Mouse (Mus musculus): ENCODE measurements at regions not wholly inside any gene's neighbourhood (a gene's known extent, or its start where the extent isn't known, plus 50 kb on each side); places are given as distances from the start of the nearest gene placed in this dataset.
"Not testable (repeated sequence)": the region's sequence is repeated elsewhere in the genome, so short reads cannot be mapped to it uniquely, and the experiment has no call there.

GRCm38 (mm10) chr17:15620746-15621694, 56.9 kb upstream of the Prdm9 start:
- no peak for DNase-seq

GRCm38 (mm10) chr17:15622913-15623312, 58.8 kb upstream of the Prdm9 start:
- DNase-seq = peak; percentile 9 to 19

- no peak for DNase-seq
Observed at GRCm38 (mm10) chr17:15630792-15631191, 66.6 kb upstream of the Prdm9 start.

DNA sequence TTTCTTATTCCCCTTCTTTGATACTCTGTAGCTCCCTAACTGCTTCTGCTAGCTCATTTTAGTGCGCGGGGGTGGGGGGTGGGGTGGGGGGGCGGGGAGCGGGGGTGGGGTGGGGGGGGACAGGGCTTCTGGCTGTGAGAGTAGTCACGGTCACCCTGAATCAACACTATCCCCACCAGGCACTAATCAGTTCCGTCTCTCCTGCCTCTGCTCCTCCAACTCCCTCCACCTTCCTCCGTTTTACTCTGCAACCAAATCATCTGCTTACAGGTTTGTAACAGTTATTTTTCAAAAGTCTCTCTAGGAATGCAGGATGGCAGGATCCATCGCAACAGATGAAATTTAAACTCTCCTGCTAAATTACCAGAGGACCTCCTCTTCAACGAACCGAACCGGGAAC, 67.5 kb upstream of the Prdm9 start:
- DNase-seq = no peak

- DNase-seq = no peak
Observed at GRCm38 (mm10) chr17:15632090-15632489, 67.9 kb upstream of the Prdm9 start.

- DNase-seq = not testable (repeated sequence)
Observed at GRCm38 (mm10) chr17:15639111-15639865, 65.5 kb upstream of the Chd1 start.

DNA sequence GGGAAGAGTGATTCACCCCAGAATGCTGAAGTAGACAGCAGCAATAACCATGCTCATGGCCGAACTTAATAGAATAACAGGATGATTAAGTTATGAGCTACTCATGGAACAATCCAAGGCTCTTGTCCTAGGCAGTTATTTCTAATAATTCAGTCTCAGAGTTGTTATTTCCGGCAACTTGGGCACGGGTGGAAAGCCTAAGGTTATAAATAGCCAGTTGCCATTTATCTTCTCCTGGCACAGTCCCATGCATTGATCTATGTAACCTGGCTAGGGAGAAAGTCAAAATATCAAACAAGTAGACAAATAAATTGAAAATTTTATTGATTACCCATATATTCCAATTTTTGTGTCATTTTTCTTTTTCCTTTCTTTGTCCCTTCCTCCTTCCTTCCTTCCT, 64.0 kb upstream of the Chd1 start:
- DNase-seq = no peak

- no peak for DNase-seq
Observed at GRCm38 (mm10) chr17:15641764-15642163, 63.0 kb upstream of the Chd1 start.

GRCm38 (mm10) chr17:15646768-15647167, 58.0 kb upstream of the Chd1 start:
- DNase-seq = no peak

- no peak for DNase-seq
Observed at GRCm38 (mm10) chr17:15650089-15650742, 54.6 kb upstream of the Chd1 start.

DNA sequence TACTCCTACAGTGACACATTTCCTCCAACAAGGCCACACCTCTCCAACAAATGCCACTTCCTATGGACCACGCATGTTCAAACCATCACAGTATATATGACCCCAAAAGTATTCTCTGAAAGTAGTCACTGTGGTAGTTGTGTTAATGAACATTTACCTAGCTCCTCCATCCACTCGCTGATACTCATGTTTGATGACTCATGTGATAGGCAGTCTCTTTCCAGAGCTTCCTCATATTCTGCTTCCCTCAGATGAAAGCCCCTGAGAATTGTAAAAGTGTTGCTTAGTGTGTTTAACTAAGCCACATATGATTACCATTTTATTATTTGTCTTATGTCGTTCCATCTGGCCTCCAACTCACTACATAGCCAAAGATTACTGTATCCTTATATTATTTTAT, 52.9 kb upstream of the Chd1 start:
- no peak for DNase-seq

Measured in B cell, adult 2 months (primary cell).